8 mouse cellular contexts compared by ENCODE assay signal in genomic region chr17:90455904-90456303, GRCm38 (mm10).
DNase-seq lines count a peak whose midpoint lies in the region; ATAC-seq and TF ChIP-seq lines count a peak whose summit lies in the region.

No protein-coding gene starts in this region.

- H3K9ac ChIP-seq in hindbrain, embryonic 11.5 days (ENCODE audit: low read depth, low read length): 0 out of 2 replicates have a peak overlapping the region, but pooled peaks have one; percentile 2
- peak overlapping the region; percentile 73 for H3K9ac ChIP-seq in limb, embryonic 13.5 days

- H3K9me3 ChIP-seq in hindbrain, embryonic 11.5 days (ENCODE audit: control insufficient read depth, low read length): no peaks in the 10 kb centered on the region
- H3K9me3 ChIP-seq in limb, embryonic 13.5 days: no peaks in the 10 kb centered on the region

- peak; percentile 58 for ATAC-seq in hindbrain, embryonic 11.5 days (ENCODE audit: low FRiP score)
- peak; percentile 83; the same call in 1 of the 2 replicates for ATAC-seq in limb, embryonic 13.5 days (ENCODE audit: low FRiP score, low read depth)

- H3K27ac ChIP-seq in hindbrain, embryonic 11.5 days (ENCODE audit: low read depth, low read length): no peak overlapping the region
- no peak overlapping the region for H3K27ac ChIP-seq in limb, embryonic 13.5 days
- H3K27ac ChIP-seq in olfactory bulb, adult 2 months (ENCODE audit: insufficient read depth, low read depth, low read length): no peak overlapping the region

- 0% methylated on average over 13 of the region's 13 CpGs for WGBS in hindbrain, embryonic 11.5 days
- under 1% methylated on average over 13 of the region's 13 CpGs for WGBS in limb, embryonic 13.5 days
- under 1% methylated on average over 13 of the region's 13 CpGs for WGBS in olfactory bulb, adult 2 months

- H3K27me3 ChIP-seq in hindbrain, embryonic 11.5 days (ENCODE audit: control insufficient read depth, insufficient read depth, low read length): no peaks in the 10 kb centered on the region; the same call in 1 of the 2 replicates
- peaks cover 45% of the 10 kb centered on the region for H3K27me3 ChIP-seq in limb, embryonic 13.5 days

- DNase-seq in ovary, postnatal 36 days (ENCODE audit: low spot score): peak; percentile 7
- no peak for DNase-seq in ovary, adult 18-20 months (ENCODE audit: low spot score)
- peak; percentile 75 for DNase-seq in embryo, embryonic 10.5 days (ENCODE audit: low spot score)
- DNase-seq in hindbrain, embryonic 11.5 days (ENCODE audit: low spot score): peak; percentile 57
- no peak for DNase-seq in urinary bladder, postnatal 4 days (ENCODE audit: low spot score in 2 of 2)
- no peak for DNase-seq in kidney, adult 18-20 months

- H3K36me3 ChIP-seq in hindbrain, embryonic 11.5 days (ENCODE audit: control insufficient read depth, insufficient read depth, low read length): no peaks in the 10 kb centered on the region
- no peaks in the 10 kb centered on the region for H3K36me3 ChIP-seq in limb, embryonic 13.5 days

- TF ChIP-seq CTCF in olfactory bulb, adult 2 months (IDR thresholded peaks at IDR 0.05; ENCODE audit: insufficient read depth, low read depth, low read length): no peak

- H3K4me2 ChIP-seq in hindbrain, embryonic 11.5 days (replicated peaks; ENCODE audit: low read depth, low read length): peak overlapping the region; percentile 90
- H3K4me2 ChIP-seq in limb, embryonic 13.5 days (replicated peaks): peak overlapping the region; percentile 96

- no peaks in the 10 kb centered on the region for H3K4me1 ChIP-seq in hindbrain, embryonic 11.5 days (replicated peaks; ENCODE audit: control insufficient read depth, insufficient read depth, low read length)
- H3K4me1 ChIP-seq in limb, embryonic 13.5 days: peaks cover 18% of the 10 kb centered on the region
- peaks cover 10% of the 10 kb centered on the region for H3K4me1 ChIP-seq in olfactory bulb, adult 2 months (ENCODE audit: control insufficient read depth, insufficient read depth, low read length)

- H3K4me3 ChIP-seq in hindbrain, embryonic 11.5 days (ENCODE audit: low read depth, low read length): peak overlapping the region; percentile 62
- peak overlapping the region; percentile 62 for H3K4me3 ChIP-seq in limb, embryonic 13.5 days
- peak overlapping the region; percentile 54 for H3K4me3 ChIP-seq in olfactory bulb, adult 2 months (ENCODE audit: insufficient read depth, low read depth, low read length)

- TF ChIP-seq POLR2A in olfactory bulb, adult 2 months (IDR thresholded peaks at IDR 0.05; ENCODE audit: insufficient read depth, low read depth, low read length): no peak

Comparison
In these comparisons a context has a peak if more than half of its experiments do, and no peak if none do; other contexts are left out.
1. DNase-seq: peak in ovary, postnatal 36 days (single experiment), embryo, embryonic 10.5 days (single experiment) and hindbrain, embryonic 11.5 days (single experiment); none in ovary, adult 18-20 months (single experiment), urinary bladder, postnatal 4 days (0 of 2) and kidney, adult 18-20 months (single experiment).
2. Peak in every context shown above with its lines, with median percentiles within 50 percentile points of each other: H3K4me3 ChIP-seq.